Mouse (Mus musculus) testis, adult 2 months (tissue): Measurements from ENCODE around the gene Xlr4c. TPM values are rescaled to one million over a fixed set of nuclear protein-coding genes. Genes with fewer than 3 reads are reported as not detected.

Experiments used
- polyA plus RNA-seq: library from polyadenylated mRNA; depleted of rRNA; stranded (reverse); fragments of >200 nt; gene quantifications from 2 replicates; pipeline ENCODE4 v1.2.3, GENCODE M21; 2012; rRNA removed

The Xlr4c gene
- polyA plus RNA-seq, 1 experiment = 2.3 TPM

Other genes starting within 250 kb of the Xlr4c start
- 1.7 and 2.0 TPM in 2 replicates for gene Pnma5, start 206.0 kb downstream of the Xlr4c start, polyA plus RNA-seq
- 0.10 and 0.16 TPM in 2 replicates for gene Pnma3, start 178.3 kb downstream of the Xlr4c start, polyA plus RNA-seq
- 0.59 and 1.1 TPM in 2 replicates for gene Xlr4a, start 160.7 kb downstream of the Xlr4c start, polyA plus RNA-seq
- 0.70 and 1.7 TPM in 2 replicates for gene Xlr3a, start 146.0 kb downstream of the Xlr4c start, polyA plus RNA-seq
- 1.9 and 2.2 TPM in 2 replicates for gene Gm14685, start 126.1 kb downstream of the Xlr4c start, polyA plus RNA-seq
- 0.91 and 1.4 TPM in 2 replicates for gene Xlr5b, start 94.3 kb downstream of the Xlr4c start, polyA plus RNA-seq
- gene DXBay18, start 93.7 kb downstream of the Xlr4c start, polyA plus RNA-seq = 1.2 and 2.5 TPM in 2 replicates
- gene Spin2d, start 66.1 kb downstream of the Xlr4c start, polyA plus RNA-seq = 0.91 and 1.3 TPM in 2 replicates
- 0.76 and 0.90 TPM in 2 replicates for gene Xlr3b, start 50.9 kb downstream of the Xlr4c start, polyA plus RNA-seq
- gene Xlr4b, start 28.8 kb downstream of the Xlr4c start, polyA plus RNA-seq = 0.85 and 1.4 TPM in 2 replicates
- 3.6 and 3.8 TPM in 2 replicates for gene F8a, start 14.8 kb downstream of the Xlr4c start, polyA plus RNA-seq
- 0.51 and 1.0 TPM in 2 replicates for gene Xlr3c, start 22.3 kb upstream of the Xlr4c start, polyA plus RNA-seq
- 0.71 and 1.1 TPM in 2 replicates for gene Xlr5a, start 49.8 kb upstream of the Xlr4c start, polyA plus RNA-seq
- 0.99 and 1.1 TPM in 2 replicates for gene Xlr5c, start 49.8 kb upstream of the Xlr4c start, polyA plus RNA-seq
- gene Gm45015, start 93.7 kb upstream of the Xlr4c start, polyA plus RNA-seq = 0.29 and 0.48 TPM in 2 replicates
- 5.3 and 7.4 TPM in 2 replicates for gene Zfp275, start 99.5 kb upstream of the Xlr4c start, polyA plus RNA-seq
- gene Gm18336, start 155.6 kb upstream of the Xlr4c start, polyA plus RNA-seq = 0.93 and 1.6 TPM in 2 replicates
- gene Zfp92, start 168.0 kb upstream of the Xlr4c start, polyA plus RNA-seq = 0.14 and 0.19 TPM in 2 replicates
- not detected in 2 replicates for gene Trex2, start 192.2 kb upstream of the Xlr4c start, polyA plus RNA-seq
- 26.9 and 34.0 TPM in 2 replicates for gene Haus7, start 215.9 kb upstream of the Xlr4c start, polyA plus RNA-seq
- gene Bgn, start 240.5 kb upstream of the Xlr4c start, polyA plus RNA-seq = 32.9 and 54.4 TPM in 2 replicates